Mouse (Mus musculus): ENCODE measurements around the gene Olfr1555-ps1.
A peak's percentile ranks its signal among the peaks of the same experiment; 100 is the strongest.
"Not testable (repeated sequence)": the region's sequence is repeated elsewhere in the genome, so short reads cannot be mapped to it uniquely, and the experiment has no call there.

Gene Olfr1555-ps1

DNA sequence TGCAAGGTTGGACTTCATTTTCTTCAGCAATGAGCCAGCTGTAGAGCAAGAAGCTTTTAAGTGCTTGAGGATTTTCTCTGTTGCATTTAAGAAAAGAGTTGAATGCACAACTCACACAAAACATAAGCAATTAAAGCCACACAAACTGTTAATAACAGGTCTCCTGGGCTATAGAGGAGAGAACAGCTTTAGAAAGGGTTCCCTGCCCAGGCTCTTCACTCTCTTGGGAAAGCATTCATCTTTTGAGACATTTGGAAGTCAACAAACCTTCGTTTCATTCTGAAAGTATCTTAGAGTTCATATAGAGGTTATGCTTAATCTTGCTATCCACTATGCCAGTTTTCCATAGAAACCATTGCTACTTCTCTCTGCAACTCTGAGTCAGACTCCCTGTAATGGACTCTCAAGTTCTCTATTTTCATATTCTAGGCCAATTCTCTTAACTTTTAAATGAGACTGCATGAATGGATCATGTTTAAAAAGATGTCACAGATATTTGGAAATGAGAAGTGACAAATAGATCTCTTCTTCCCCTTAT lies at the start of gene Olfr1555-ps1:
TSS of gene Olfr1555-ps1 (minus strand) at position 51 of the 538 bp plus-strand sequence.
- DNase-seq (ENCODE audit: low spot score) = not testable (repeated sequence)

DNA sequence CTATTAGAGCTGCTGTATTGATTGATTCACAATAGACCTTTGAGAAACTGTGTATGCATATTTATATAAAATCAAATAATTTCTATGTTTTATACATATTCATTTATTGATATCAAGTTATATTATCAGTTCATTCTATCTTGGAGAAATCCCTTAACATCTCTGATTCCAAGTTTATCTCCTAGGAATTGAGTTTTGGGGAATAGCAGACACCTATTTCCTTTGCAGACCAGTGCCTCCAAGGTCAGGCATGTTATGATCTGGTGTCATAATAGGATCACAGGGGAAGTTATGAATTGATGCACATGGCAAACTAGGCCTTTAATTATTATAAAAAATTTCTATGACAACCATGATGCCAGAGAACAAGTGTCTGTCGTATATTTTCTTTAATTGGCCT lies 30.4 kb upstream of the Olfr1555-ps1 start, which contains the start of gene Olfr1431:
TSS of gene Olfr1431 (plus strand) at position 301 of the 400 bp plus-strand sequence.
- no peak for DNase-seq (ENCODE audit: low spot score)

DNA sequence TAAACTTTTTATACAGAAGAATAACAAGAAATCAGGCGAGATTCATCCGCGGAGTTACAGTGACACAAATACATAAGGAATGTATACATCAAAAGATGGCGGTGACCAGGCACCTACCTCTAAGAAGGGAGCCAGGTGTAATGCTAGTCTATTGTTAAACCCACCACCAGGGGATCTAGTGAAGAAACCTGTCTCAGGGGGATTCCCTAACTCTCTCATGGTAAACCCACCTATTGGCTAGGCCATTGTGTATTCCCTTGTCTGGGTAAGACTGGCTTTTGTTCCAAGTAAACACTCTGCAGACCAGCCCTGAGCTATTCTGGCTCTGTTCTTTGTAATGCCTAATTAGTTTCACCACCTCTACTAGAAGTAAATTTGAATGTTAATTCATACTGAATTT lies 29.2 kb upstream of the Olfr1555-ps1 start:
- DNase-seq (ENCODE audit: low spot score) = not testable (repeated sequence)

DNA sequence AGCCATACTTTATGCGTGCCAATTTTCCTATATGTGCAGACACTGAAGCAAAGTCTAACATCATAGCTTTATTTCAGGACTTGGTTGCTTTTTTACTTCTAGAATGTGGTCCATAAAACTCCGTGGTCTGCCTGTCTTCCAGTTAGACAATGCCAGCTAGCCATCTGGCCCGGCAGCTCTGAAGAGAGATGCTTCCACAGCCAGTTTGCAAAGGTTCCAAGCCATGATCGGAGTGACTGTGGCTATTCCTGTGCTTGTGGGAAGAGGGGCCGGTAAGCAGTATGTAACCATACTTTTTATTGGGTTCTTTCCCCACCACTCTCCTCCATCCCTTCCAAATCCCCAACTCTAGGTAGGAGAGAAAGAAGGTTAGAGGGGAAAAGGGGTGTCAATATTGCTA lies 5.5 kb upstream of the Olfr1555-ps1 start:
- DNase-seq (ENCODE audit: low spot score) = not testable (repeated sequence)

DNA sequence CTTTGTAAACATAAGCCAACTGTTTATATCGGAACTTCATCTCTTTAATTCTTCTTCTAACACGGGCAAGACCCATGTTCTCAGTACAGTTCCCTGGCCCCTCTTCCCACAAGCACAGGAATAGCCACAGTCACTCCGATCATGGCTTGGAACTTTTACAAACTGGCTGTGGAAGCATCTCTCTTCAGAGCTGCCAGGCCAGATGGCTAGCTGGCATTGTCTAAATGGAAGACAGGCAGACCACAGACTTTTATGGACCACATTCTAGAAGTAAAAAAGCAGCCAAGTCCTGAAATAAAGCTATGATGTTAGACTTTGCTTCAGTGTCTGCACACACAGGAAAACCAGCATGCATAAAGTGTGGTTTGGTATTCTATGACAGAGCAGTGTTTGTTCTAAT lies 24.5 kb downstream of the Olfr1555-ps1 start:
- DNase-seq (ENCODE audit: low spot score) = no peak

DNA sequence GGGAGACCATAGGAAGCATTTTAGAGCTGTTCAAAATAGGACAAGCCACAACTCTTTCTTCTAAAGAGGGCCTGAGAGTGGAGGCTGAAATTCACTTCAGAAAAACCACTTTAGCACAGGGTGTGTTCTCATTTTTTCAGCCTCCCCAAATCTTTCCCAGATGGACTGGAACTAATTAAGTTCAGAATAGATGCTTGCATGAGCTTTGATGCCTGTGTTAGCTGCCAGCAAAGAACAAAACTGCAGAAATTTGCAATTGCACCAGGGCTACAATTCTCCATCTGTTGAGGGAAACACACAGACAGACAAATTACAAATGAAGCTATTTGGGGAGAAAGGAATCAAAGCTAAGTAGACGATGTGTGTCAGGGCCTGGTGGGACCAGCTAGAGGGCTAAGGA lies 26.6 kb downstream of the Olfr1555-ps1 start:
- DNase-seq (ENCODE audit: low spot score) = peak; percentile 67

DNA sequence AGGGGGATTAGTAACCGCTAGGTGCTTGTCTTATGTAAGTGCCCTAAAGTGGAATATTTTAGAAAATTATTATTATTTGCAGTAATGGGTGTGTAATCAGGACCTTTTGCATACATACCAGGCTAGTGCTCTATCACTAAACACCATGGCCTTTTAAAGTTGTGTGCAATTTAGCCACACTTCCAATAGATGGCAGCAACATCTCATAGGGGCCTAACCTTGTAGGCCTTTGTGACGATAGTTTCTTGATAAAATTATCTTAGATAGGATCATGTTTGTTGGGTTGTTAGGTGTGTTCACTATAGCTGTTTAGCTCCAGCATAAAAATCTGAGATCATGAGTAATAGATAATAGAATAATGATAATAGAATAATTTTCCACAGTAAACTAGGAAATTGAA lies 35.6 kb downstream of the Olfr1555-ps1 start:
- peak; percentile 54 for DNase-seq (ENCODE audit: low spot score)

DNA sequence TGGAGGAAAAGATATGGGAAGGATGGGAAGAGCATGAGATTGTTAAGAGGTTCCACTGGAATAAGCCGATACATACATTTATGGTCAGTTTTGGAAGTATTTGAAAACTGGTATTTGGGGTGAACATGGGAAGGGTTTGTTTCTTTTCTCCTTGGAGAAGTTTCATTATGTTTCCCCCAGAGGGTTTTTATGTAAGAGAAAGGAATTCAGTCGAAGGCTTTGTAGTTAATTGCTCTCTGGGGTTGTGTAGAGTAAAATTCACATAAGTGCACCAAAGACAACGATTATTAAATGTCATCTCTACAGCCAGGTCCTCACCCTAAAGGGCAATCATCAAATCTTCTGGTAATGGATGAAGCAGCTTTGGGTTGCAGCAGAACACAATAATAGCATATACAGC lies 46.8 kb downstream of the Olfr1555-ps1 start, which contains the start of gene Olfr76:
TSS of gene Olfr76 (minus strand) at position 101 of the 400 bp plus-strand sequence.
- no peak for DNase-seq (ENCODE audit: low spot score)

DNA sequence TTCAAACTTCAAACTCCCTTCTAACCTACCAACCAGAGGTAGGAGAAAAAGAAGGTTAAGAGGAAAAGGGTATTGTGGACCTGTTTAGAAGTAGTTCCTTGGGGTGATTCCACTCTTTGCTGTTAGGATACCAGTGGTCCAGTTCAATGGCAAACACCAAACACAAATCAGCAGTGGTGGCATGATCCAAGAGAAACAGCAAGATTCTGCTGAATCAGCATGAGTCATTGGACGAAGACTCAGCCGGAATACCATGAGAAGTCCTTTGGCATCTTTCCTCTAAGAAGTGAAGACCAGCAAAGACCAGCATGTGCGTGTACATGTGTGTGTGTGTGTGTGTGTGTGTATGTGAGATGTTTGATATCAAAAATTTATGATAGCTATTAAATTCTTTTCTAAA lies 53.4 kb downstream of the Olfr1555-ps1 start:
- DNase-seq (ENCODE audit: low spot score) = no peak

DNA sequence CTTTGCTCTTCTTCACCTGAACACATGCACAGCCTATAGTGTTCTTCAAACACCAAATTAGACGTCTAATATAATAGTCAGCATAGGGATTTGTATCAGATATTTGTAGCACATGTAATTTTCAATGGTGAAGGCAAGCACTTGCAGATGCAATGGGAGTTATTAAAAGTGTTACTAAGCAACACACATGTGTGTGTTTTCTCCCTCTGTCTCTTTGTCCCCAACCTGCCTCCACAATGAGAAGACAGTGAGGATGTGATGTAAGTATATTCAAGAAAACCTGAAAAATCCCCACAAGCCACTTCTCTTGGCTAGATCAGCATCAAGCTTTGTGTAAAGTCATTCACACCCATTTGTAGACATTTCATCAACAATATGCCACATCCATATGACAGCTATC lies 54.1 kb downstream of the Olfr1555-ps1 start, which contains the start of gene Olfr1428:
TSS of gene Olfr1428 (minus strand) at position 101 of the 400 bp plus-strand sequence.
- no peak for DNase-seq (ENCODE audit: low spot score)
